Mouse (Mus musculus): Measurements from ENCODE around the gene Ccser2.
"Not testable (repeated sequence)": the region's sequence is repeated elsewhere in the genome, so short reads cannot be mapped to it uniquely, and the experiment has no call there.

Ccser2 gene

GRCm38 (mm10) chr14:36968628-36969147 is at the start of gene Ccser2:
Gene Ccser2 (minus strand): TSS chr14:36968777.
- DNase-seq (ENCODE audit: low spot score), result peak; percentile 86

- DNase-seq (ENCODE audit: low spot score), result no peak
Measured at GRCm38 (mm10) chr14:37015894-37016293, 47.3 kb upstream of the Ccser2 start.

DNA sequence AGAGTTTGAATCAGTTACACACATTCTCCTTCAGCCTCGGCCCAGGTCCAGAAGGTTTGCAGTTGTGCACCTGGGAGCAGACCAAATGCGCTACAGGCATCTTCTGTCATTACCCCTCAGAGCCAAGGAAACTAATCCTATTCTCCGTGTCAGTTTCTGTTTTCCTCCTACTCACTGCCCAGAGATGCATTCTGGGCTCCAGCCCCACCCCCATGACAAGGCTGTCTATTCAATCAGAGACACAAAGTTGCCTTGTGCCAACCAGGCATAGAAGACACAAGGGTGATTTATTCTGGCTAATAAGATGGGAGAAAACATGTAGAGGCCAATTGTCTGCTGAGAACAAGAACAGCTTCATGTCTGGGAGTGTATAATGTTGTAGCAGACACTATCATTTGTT is 45.1 kb upstream of the Ccser2 start:
- peak; percentile 17 for DNase-seq (ENCODE audit: low spot score)

- no peak for DNase-seq (ENCODE audit: low spot score)
Measured at GRCm38 (mm10) chr14:37009686-37010085, 41.1 kb upstream of the Ccser2 start.

DNA sequence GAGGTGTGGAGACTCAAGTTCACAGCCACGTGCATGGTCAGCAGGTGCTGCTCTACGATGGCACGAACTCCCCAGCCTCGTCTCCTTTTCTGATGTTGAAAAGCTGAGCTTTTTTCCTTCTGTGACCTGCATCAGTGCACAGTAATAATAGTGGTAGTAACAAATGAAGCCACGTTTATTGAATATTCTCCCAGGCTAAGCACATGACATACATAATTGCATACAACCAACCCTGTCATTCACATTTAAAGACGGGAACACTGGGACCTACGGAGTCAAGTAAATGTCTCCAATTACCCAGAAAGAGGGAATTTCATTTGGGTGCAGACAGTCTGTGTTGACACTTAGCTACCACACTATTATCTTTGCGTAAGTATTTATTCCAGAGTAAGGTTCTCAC is 37.9 kb upstream of the Ccser2 start:
- DNase-seq (ENCODE audit: low spot score), result no peak

- no peak for DNase-seq (ENCODE audit: low spot score)
Measured at GRCm38 (mm10) chr14:37005865-37006264, 37.3 kb upstream of the Ccser2 start.

DNA sequence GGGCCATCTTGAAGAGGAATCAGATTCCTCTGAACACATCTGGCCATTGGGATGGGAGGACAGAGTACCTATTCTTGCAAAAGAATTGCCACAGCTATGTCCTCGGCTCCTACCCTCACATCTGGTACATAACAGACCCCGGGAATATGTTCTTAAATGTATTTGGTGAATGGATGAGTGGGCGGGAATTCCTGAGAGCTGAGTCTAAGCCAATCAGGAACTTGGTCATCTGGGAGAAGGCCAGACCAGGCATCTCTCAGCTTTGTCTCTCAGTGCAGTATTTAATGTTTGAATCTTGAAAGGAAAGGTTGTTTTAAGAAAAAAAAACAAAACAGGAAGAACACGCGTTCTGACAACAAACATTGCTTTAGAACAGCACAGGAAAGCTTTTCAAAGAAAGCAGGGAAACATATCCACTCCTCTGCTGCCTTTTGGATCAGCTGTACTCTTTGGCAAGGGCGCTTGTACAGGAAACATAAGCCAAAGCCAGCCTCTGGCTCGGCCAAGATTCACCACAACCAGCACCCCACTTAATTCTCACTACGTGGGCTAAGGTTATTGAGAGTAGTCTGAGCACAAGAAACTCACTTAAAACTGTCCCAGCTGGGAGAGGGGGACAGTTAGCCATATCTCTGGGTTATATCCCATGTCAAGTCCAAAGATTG is 35.0 kb upstream of the Ccser2 start:
- no peak for DNase-seq (ENCODE audit: low spot score)

DNA sequence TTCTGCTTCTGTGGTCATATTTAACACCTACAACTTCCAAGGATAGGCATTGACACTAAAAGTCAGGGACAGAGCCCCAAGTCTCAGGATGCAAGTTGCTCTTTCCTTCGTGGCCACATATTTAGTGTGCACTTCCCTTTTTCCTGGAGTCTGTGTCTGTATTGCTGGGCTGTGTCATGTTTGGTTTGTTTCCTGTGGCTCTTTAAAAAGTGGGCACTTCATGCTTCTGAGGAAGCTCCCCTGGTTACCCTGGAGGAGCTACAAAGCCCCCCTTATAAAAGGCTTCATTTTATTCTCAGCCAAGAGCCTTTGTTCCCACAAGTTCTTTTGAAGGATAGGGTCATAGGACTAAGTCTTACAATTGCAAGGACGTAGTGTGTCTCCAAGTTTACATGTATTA is 34.3 kb upstream of the Ccser2 start:
- DNase-seq (ENCODE audit: low spot score), result no peak

DNA sequence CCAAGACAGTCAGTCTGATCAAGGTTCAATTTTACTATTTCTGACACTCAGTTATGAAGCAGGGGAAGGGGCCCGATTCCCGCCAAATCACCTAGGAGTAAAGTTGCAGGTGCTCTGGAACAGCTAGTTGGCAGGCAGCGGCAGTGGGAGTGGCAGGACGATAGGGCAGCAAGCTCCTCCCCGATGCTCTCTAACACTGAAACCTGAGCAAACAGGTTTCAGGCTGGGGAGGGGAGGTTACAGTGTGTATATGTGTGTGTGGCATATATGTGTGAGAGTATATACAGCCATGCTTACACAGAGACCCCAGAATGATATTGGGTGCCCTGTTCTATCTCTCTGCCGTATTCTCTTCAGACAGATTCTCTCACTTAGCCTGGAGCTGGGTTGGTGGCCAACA is 32.2 kb upstream of the Ccser2 start:
- not testable (repeated sequence) for DNase-seq (ENCODE audit: low spot score)

- no peak for DNase-seq (ENCODE audit: low spot score)
Measured at GRCm38 (mm10) chr14:36989784-36990183, 21.2 kb upstream of the Ccser2 start.

DNA sequence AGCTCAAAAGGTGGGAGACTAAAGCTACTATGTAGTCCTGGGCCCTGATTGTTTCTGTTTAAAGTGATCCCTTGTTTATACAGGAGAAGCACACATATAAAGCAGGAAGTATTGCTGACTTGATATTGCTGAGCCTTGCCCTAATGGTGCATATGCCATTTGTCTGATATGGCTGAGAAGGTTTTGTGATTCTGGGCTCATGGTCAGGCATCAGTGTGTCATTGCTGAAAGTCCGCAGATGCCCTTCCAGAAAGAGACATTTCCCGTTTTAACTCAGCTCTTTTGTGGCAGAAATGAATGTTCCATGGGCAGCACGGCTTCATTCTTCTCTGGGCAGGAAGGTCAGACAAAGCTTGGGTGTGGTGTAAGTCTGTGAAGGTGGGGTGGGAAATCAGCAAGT is 17.1 kb upstream of the Ccser2 start:
- no peak for DNase-seq (ENCODE audit: low spot score)

DNA sequence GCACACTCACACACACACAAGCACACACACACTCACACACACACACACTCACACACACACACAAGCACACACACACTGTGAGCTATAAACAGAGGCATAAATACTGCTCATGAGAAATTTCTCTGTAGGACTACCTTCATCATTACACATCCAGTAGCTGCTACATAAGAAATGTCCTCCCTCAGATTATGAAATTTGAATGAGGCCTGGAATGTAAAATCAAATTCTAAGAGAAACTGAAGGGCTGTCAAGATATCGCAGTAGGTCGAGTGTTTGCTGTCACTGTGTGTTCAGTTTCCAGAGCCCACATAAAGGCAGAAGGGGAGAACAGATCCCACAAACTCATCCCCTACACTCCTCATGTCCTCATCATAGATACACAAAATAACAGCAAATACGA is 6.4 kb upstream of the Ccser2 start:
- DNase-seq (ENCODE audit: low spot score), result no peak

DNA sequence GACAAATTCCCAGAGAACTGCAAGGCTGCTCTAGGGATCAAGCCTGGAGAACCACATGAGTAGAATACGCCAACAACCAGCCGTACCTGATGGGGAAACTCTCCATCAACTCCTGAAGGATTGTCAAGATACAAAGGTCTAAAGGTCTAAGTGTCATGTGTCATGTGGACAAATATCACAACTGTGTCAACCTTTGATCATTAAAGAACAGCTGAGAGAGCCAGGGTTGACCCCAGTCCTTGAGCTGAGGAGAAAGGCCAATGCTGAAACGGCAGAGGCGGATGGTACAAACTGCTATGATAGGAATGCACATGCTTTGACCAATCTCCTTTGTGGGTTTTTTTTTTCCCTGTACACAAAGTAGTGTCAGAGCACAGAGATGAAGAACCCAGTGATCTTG is 2.6 kb upstream of the Ccser2 start:
- no peak for DNase-seq (ENCODE audit: low spot score)

- no peak for DNase-seq (ENCODE audit: low spot score)
Measured at GRCm38 (mm10) chr14:36969861-36970420, 1.4 kb upstream of the Ccser2 start.

DNA sequence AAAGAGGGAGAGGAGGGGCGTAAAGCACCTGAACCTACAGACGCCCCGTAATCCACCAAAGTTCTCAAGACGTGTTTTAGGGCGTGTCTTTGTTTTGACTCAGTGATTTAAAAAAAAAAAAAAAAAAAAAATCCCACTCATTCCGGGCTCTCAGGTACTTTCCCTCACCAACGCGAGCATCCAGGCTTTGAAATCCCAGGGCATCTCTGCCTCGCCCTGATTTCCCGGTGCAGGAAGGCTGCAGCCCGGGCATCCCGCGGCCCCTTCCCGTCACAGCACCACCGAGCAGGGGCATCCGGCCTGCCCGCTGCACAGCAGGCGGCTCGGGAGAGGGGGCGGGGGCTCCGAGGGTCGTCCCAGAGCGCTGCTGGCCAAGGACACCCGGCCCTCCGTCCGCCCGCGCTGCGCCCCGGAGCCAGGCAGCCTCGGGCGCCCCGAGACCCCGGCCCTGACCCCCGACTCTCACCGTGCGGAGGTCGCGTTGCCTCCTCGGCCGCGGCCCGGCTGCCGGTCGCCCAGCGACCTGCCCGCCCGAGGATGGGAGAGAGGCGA is 425 bp downstream of the Ccser2 start:
- no peak for DNase-seq (ENCODE audit: low spot score)

DNA sequence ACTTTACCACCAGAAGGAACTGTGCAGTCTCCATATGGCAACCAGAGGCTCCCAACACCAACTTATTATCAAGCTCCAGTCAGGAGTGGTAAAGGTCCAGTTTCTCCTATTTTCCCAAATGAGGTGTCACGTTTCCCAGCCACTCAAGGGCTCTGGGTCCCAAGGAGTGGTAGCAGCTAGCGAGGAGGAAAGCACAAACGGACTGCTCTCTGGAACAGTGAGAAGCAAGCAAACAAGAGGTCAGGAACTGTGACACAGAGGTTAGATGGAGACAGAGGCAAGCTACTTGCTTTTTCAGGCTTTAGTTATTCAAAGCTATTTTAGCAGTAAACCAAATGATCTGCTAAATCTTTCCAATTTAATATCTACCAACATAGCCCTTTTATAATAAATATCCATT is 3.2 kb downstream of the Ccser2 start:
- DNase-seq (ENCODE audit: low spot score), result no peak

DNA sequence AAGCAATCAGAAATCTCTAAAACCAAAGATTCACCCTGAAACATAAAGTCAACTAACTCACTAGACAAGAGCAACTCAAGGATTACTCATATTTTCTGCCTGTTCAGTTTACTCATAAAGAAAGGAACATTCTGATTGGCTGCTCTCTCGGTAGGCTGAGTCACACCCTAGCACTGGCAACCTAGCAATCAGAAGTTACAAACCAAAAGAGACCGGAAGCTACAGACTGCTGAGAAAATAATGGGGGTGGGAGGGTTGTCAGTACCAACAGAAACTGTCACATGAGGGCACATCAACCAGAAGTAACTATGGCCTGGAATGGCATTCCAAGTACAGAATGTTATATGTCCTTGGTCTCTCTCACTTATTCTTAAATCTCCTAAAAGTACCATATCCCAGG is 6.1 kb downstream of the Ccser2 start:
- DNase-seq (ENCODE audit: low spot score), result no peak

DNA sequence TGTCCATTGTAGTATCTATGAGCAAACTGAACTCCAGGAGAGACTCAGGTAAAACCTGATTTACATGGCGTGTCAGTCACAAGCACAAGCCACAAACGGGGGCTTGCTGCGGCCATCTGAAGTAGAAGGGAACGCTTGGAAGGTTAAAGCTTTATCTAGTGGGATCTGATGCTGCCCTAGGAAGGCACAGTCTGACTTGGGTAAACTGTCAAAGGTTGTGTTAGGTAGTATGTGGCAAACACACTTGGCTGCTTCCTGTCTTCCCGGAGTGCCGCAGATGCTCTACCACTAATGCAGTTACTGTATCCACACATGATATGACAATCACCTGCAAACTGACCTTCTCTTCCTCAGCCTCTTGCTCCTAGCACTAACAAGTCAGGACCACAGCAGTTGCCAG is 10.9 kb downstream of the Ccser2 start:
- DNase-seq (ENCODE audit: low spot score), result no peak

DNA sequence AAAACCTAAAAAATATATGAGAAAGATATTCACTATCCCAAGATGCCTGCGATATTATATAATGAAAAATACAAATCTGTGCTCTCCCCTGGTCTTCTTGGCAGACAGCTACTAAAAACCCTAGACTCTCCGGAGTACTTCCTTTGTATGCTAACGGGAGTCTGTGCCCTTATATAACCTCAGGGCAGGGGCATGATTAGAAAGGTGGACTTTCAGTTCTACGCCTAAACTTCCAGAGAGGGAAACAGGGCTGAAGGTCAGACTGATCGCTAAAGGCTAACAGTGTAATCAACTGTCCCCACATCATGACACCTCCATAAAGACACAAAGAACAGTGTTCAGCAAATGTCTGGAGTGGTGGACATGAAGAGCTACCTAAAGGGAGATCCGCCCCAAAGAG is 11.3 kb downstream of the Ccser2 start:
- DNase-seq (ENCODE audit: low spot score), result no peak

DNA sequence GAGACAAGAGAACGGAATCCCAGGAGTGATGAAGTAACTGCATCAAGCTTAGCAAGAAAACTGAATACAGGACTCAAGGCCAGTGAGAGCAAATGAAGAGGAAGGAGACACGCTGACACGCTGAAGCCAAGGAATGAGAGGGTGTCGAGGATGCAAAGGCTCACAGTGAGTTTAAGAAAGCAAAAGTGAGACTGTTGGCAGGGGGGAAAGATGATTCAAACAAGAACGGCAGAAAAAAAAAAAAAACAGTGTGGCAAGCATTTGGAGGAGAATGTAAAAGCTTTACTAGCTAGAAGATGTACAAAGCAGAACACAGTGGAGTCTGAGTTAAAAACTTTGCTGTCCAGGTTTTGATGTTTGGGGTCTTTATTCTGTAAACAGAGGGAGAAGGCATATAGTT is 11.9 kb downstream of the Ccser2 start:
- no peak for DNase-seq (ENCODE audit: low spot score)

DNA sequence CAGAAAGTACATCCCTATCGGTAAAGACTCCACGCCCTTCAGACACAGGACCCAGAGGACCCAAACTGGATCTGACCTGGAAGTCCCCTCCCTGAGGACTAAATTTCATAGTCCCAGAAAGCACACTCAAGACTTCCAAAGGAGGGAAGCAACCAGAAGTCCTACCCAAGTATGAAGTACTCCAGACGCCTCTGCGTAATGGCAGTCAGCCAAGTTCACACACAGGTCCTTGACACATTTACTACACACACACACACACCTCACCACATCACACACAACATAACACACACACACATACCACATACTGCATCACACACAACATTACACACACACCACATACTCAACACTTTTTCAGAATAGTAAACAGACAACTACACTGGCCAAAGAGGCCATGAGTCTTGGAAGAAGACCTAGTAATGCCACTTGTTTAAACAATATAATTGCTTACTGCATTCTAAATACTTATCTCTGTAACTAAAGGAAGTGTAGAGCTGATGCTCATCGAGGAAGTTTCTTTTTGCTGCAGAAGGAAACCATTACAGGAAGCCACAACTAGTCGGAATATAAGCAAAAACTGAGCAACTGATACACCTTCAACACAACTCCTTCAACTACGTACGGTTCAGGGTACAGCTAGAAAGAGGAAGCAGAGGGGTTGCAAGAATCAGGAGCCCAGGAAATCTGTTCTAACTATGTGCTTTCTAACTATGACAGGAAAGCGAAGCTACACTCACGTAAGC is 15.7 kb downstream of the Ccser2 start:
- no peak for DNase-seq (ENCODE audit: low spot score)

DNA sequence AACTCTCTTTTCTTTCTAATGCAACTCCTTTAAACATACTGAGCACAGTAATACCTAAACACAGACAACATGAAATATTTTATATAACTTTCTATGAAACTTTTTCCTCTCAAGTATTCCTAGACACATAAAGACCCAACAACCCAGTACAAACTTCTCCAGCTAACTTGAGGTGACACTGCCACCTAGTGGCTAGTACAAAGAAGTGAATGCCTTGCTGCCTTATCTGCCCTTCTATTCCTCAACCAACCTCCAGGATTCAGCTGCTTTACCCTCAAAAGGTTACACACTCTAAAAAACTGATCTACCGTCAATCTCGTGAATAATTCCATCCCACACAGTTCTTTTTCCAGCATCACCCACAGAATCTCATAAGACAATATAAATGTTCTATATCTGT is 16.4 kb downstream of the Ccser2 start:
- DNase-seq (ENCODE audit: low spot score), result no peak

GRCm38 (mm10) chr14:36942716-36943115 is 25.9 kb downstream of the Ccser2 start:
- no peak for DNase-seq (ENCODE audit: low spot score)
